Mouse (Mus musculus): ENCODE measurements around the gene Rybp. TPM values are rescaled to one million over a fixed set of nuclear protein-coding genes. Genes with fewer than 3 reads are reported as not detected.
A peak's percentile ranks its signal among the peaks of the same experiment; 100 is the strongest.

The Rybp gene
- total and polyA plus RNA-seq, 3 experiments: 9.1 to 12.6 (median 10.7) TPM

DNA sequence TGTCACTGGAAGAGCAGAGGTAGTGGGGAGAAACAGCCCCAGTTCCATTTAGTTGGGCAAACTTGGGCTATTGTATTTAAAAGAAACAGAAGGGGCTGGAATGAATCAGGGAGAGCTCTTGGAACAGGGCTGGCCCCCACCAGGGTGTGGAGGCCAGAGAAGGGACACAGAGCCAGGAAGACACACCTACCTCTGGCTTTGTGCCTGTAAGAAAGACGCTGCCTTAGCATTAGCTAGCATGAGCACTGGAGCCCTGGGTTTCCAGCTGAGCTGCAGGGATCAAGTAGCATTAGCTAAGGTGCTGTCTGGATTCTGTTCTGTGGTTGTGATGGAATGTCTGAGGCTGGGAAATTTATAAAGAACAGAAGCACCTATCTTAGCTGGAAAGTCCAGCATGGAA is 85.2 kb downstream of the Rybp start:
- DNase-seq: no peak
- no peak overlapping the region for H3K9ac ChIP-seq (ENCODE audit: low read depth, low read length)
- 65% methylated on average over 1 of the region's 1 CpGs for WGBS
- no peak overlapping the region for H3K4me3 ChIP-seq
- peaks cover 4% of the 10 kb centered on the region; the same call in 1 of the 2 replicates for H3K4me1 ChIP-seq (ENCODE audit: control insufficient read depth, insufficient read depth, low read length)
- H3K36me3 ChIP-seq (ENCODE audit: control insufficient read depth, insufficient read depth, low read length): no peaks in the 10 kb centered on the region
- intact Hi-C loops (cut with DNase I): no loop called here
- TF ChIP-seq CTCF (IDR thresholded peaks at IDR 0.05): no peak
- TF ChIP-seq POLR2A (IDR thresholded peaks at IDR 0.05; ENCODE audit: insufficient read depth, low read depth, low read length): no peak
- TF ChIP-seq EP300 (IDR thresholded peaks at IDR 0.05; ENCODE audit: insufficient read depth, low read depth, low read length): no peak
- no peak overlapping the region for H3K27ac ChIP-seq
- H3K79me2 ChIP-seq (replicated peaks; ENCODE audit: control insufficient read depth, insufficient read depth, low read length): no peaks in the 10 kb centered on the region
- H3K27me3 ChIP-seq (ENCODE audit: control insufficient read depth, insufficient read depth, low read length): no peaks in the 10 kb centered on the region

- H3K27me3 ChIP-seq (ENCODE audit: control insufficient read depth, insufficient read depth, low read length): no peaks in the 10 kb centered on the region
- 71% methylated on average over 5 of the region's 5 CpGs for WGBS
- H3K36me3 ChIP-seq (ENCODE audit: control insufficient read depth, insufficient read depth, low read length): no peaks in the 10 kb centered on the region
- intact Hi-C loops (cut with DNase I): no loop called here
- H3K4me1 ChIP-seq (ENCODE audit: control insufficient read depth, insufficient read depth, low read length): no peaks in the 10 kb centered on the region; the same call in 1 of the 2 replicates
- H3K79me2 ChIP-seq (replicated peaks; ENCODE audit: control insufficient read depth, insufficient read depth, low read length): no peaks in the 10 kb centered on the region
- TF ChIP-seq EP300 (IDR thresholded peaks at IDR 0.05; ENCODE audit: insufficient read depth, low read depth, low read length) (no peak), CTCF (IDR thresholded peaks at IDR 0.05) (no peak), POLR2A (IDR thresholded peaks at IDR 0.05; ENCODE audit: insufficient read depth, low read depth, low read length) (no peak)
- H3K27ac ChIP-seq: no peak overlapping the region
- H3K4me3 ChIP-seq: no peak overlapping the region
- no peak overlapping the region for H3K9ac ChIP-seq (ENCODE audit: low read depth, low read length)
- DNase-seq: no peak
These were observed 90.2 kb downstream of the Rybp start for GRCm38 (mm10) chr6:100197102-100197501.

DNA sequence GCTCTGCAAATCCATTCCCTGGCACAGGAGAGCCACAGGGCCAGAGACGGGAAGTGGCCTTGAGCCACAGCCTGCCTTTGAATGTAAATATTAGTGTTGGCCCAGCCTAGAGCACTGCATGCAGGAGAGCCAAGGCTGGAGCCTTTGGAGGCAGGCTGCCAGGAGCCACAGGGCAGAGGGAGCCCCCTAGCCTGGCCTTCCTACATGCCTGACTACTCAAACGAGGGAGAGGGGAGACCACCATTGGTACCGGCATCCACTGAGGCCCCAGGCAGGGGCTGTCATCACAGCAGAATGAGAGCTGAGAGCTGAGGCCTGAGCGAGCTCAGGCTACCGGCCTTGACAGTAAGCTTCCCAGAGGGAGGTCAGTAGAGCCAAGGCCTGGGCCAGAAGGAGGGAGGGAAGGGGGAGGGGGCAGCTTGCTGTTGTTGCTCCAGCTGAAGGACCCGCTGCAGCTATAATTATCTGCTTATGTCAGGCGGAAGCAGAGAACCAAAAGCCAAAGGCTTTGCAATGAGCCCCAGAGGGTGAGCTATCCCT is 91.3 kb downstream of the Rybp start:
- WGBS: 20% methylated on average over 7 of the region's 7 CpGs
- Histone ChIP-seq H3K79me2 (replicated peaks; ENCODE audit: control insufficient read depth, insufficient read depth, low read length) (no peaks in the 10 kb centered on the region), H3K4me1 (ENCODE audit: control insufficient read depth, insufficient read depth, low read length) (no peaks in the 10 kb centered on the region; the same call in 1 of the 2 replicates), H3K27me3 (ENCODE audit: control insufficient read depth, insufficient read depth, low read length) (no peaks in the 10 kb centered on the region), H3K36me3 (ENCODE audit: control insufficient read depth, insufficient read depth, low read length) (no peaks in the 10 kb centered on the region), H3K9ac (ENCODE audit: low read depth, low read length) (no peak overlapping the region), H3K27ac (peak overlapping the region; percentile 57), H3K4me3 (no peak overlapping the region)
- TF ChIP-seq EP300 (IDR thresholded peaks at IDR 0.05; ENCODE audit: insufficient read depth, low read depth, low read length) (0 out of 2 replicates have a peak, but pooled peaks have one; percentile 12), CTCF (IDR thresholded peaks at IDR 0.05) (no peak)
- intact Hi-C loops (cut with DNase I): no loop called here
- peak; percentile 60 to 65 for DNase-seq

- H3K27ac ChIP-seq: no peak overlapping the region
- H3K4me1 ChIP-seq (ENCODE audit: control insufficient read depth, insufficient read depth, low read length): no peaks in the 10 kb centered on the region; the same call in 1 of the 2 replicates
- no peak overlapping the region for H3K9ac ChIP-seq (ENCODE audit: low read depth, low read length)
- no peaks in the 10 kb centered on the region for H3K27me3 ChIP-seq (ENCODE audit: control insufficient read depth, insufficient read depth, low read length)
- H3K36me3 ChIP-seq (ENCODE audit: control insufficient read depth, insufficient read depth, low read length): no peaks in the 10 kb centered on the region
- no peak for DNase-seq
- H3K4me3 ChIP-seq: no peak overlapping the region
- TF ChIP-seq POLR2A (IDR thresholded peaks at IDR 0.05; ENCODE audit: insufficient read depth, low read depth, low read length) (no peak), EP300 (IDR thresholded peaks at IDR 0.05; ENCODE audit: insufficient read depth, low read depth, low read length) (no peak), CTCF (IDR thresholded peaks at IDR 0.05) (no peak)
- intact Hi-C loops (cut with DNase I): no loop called here
- H3K79me2 ChIP-seq (replicated peaks; ENCODE audit: control insufficient read depth, insufficient read depth, low read length): no peaks in the 10 kb centered on the region
- WGBS: 67% methylated on average over 5 of the region's 5 CpGs
These were observed 92.2 kb downstream of the Rybp start for GRCm38 (mm10) chr6:100195091-100195490.

GRCm38 (mm10) chr6:100193760-100194159 is 93.5 kb downstream of the Rybp start:
- H3K79me2 ChIP-seq (replicated peaks; ENCODE audit: control insufficient read depth, insufficient read depth, low read length): no peaks in the 10 kb centered on the region
- no peak overlapping the region for H3K4me3 ChIP-seq
- no peaks in the 10 kb centered on the region; the same call in none of the 2 replicates for H3K4me1 ChIP-seq (ENCODE audit: control insufficient read depth, insufficient read depth, low read length)
- no peaks in the 10 kb centered on the region for H3K36me3 ChIP-seq (ENCODE audit: control insufficient read depth, insufficient read depth, low read length)
- H3K9ac ChIP-seq (ENCODE audit: low read depth, low read length): no peak overlapping the region
- 67% methylated on average over 7 of the region's 7 CpGs for WGBS
- TF ChIP-seq CTCF (IDR thresholded peaks at IDR 0.05): no peak
- intact Hi-C loops (cut with DNase I): no loop called here
- no peak overlapping the region for H3K27ac ChIP-seq
- H3K27me3 ChIP-seq (ENCODE audit: control insufficient read depth, insufficient read depth, low read length): no peaks in the 10 kb centered on the region
- no peak for DNase-seq

DNA sequence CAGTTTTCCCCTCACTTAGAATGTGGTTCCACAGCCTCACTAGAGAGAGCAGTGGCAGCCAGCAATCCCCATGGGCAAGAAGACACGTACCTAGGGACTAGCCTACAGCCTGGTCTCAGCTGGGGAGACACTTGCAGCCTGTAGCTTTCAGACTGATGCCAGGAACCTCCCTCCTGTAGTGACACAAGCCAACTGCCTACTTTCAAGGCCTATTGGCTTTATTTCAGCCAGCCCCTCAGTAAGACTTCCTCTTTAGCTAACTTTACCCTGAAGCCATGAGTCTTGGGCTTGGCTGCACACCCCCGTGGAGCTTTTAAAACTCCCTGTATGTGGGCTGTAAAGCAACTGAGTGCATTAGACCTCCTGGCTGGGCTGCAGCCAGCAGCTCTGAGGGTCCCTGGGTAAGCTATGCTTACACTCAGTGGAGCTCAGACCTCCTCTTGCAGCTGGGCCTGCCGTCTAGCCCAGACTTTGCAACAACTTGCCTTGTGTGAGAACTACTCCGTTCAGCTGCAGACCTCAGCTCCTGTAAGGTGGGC is 94.5 kb downstream of the Rybp start:
- no peak overlapping the region for H3K9ac ChIP-seq (ENCODE audit: low read depth, low read length)
- no peak overlapping the region for H3K27ac ChIP-seq
- intact Hi-C loops (cut with DNase I): no loop called here
- no peaks in the 10 kb centered on the region for H3K27me3 ChIP-seq (ENCODE audit: control insufficient read depth, insufficient read depth, low read length)
- 68% methylated on average over 4 of the region's 4 CpGs for WGBS
- DNase-seq: no peak
- H3K4me1 ChIP-seq (ENCODE audit: control insufficient read depth, insufficient read depth, low read length): no peaks in the 10 kb centered on the region; the same call in none of the 2 replicates
- TF ChIP-seq CTCF (IDR thresholded peaks at IDR 0.05) (no peak), EP300 (IDR thresholded peaks at IDR 0.05; ENCODE audit: insufficient read depth, low read depth, low read length) (no peak), POLR2A (IDR thresholded peaks at IDR 0.05; ENCODE audit: insufficient read depth, low read depth, low read length) (no peak)
- no peaks in the 10 kb centered on the region for H3K36me3 ChIP-seq (ENCODE audit: control insufficient read depth, insufficient read depth, low read length)
- no peak overlapping the region for H3K4me3 ChIP-seq
- no peaks in the 10 kb centered on the region for H3K79me2 ChIP-seq (replicated peaks; ENCODE audit: control insufficient read depth, insufficient read depth, low read length)
